Mouse (Mus musculus): ENCODE data around the gene Nkx1-1.

GRCm38 (mm10) chr5:33430106-33430505, 3.7 kb downstream of the Nkx1-1 start:
- TF ChIP-seq CTCF (conservative IDR thresholded peaks at IDR 0.05; ENCODE audit: insufficient read depth, insufficient read length, low read depth, low read length) (no peak), POLR2A (IDR thresholded peaks at IDR 0.05; ENCODE audit: low read depth, low read length) (no peak)

Data from kidney, adult 2 months (tissue).